Mouse (Mus musculus): ENCODE measurements at regions not wholly inside any gene's neighbourhood (a gene's known extent, or its start where the extent isn't known, plus 50 kb on each side); places are given as distances from the start of the nearest gene placed in this dataset.

- no peak for TF ChIP-seq CTCF (conservative IDR thresholded peaks at IDR 0.05; ENCODE audit: insufficient read depth, insufficient read length, low read depth, low read length)
- TF ChIP-seq POLR2A (IDR thresholded peaks at IDR 0.05; ENCODE audit: low read depth, low read length): no peak
These were observed 211.2 kb downstream of the Btg1 start for GRCm38 (mm10) chr10:96827971-96828370.

Data from kidney, adult 2 months (tissue).